Mouse (Mus musculus) erythroblast, embryonic 14.5 days (primary cell): ENCODE results near the gene Adamtsl1.

Source experiments
- GATA1 ChIP-seq: IDR thresholded peaks from 2 replicates; pipeline ENCODE4 v1.6.1; 2012; ENCODE audit warnings: low read length, inconsistent platforms, mixed read lengths
- TAL1 ChIP-seq: IDR thresholded peaks from 3 replicates; pipeline ENCODE4 v1.6.1; 2012; ENCODE audit warnings: low read length, inconsistent platforms, mixed read lengths

DNA sequence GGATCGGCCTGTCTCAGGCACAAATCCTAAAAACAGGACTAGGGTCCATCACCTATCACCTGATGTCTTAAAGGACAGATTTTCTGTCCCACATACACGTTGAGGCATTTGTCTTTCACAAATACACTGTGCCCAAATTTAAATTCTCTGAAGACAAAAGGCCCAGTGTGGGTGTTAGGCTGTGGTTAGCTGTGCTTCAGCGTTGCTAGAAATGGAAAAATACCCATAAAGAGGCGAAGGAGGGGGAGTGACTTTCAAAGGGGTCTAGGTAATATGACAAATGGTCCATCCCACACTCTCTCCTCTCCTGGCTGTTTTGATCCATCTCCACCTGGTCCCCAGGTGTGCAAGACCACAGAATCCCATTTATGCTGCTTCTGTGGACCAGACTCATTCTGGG lies 404.4 kb downstream of the Adamtsl1 start:
- TF ChIP-seq TAL1 (no peak), GATA1 (no peak)
